Mouse (Mus musculus): Measurements from ENCODE around the gene Agap3.

Gene Agap3

DNA sequence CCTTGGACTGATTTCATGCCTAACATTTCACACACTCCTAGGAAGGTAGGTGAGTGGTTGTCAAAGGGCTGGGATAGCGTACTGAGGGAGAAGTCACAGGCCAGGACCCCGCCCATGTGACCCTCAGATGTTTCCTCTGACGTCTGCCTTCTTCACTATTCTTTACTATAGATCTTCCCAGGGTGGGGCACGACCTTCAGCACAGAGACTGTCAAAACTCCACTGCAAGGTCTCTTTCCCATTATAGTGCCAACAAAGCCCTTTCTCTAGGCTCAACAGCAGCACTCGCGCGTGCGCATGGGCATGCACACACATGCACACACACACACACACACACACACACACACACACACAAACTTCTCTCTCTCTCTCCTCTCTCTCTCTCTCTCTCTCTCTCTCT, 71.8 kb downstream of the Agap3 start:
- in situ Hi-C loops (cut with MboI, MseI) = no loop called here

DNA sequence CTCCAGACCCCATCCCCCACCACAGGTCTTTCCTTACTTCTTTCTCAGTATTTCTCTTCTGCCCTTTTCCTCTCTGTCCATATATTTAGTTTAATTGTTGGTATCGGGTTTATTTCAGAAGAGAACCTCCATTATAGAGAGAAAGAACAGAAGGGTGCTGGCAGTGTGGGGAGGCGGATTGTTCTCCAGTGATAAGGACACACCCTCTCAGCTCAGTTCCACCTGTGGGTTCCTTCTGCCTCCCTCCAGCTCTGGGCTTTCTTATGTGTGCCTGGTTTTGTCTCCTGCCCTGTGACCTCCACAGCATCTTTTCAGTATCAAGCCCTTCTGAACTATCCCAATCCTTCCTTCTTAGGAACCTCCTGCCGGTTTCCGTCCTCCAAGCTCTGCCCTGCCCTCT, 72.5 kb downstream of the Agap3 start:
- in situ Hi-C loops (cut with MboI, MseI) = no loop called here

DNA sequence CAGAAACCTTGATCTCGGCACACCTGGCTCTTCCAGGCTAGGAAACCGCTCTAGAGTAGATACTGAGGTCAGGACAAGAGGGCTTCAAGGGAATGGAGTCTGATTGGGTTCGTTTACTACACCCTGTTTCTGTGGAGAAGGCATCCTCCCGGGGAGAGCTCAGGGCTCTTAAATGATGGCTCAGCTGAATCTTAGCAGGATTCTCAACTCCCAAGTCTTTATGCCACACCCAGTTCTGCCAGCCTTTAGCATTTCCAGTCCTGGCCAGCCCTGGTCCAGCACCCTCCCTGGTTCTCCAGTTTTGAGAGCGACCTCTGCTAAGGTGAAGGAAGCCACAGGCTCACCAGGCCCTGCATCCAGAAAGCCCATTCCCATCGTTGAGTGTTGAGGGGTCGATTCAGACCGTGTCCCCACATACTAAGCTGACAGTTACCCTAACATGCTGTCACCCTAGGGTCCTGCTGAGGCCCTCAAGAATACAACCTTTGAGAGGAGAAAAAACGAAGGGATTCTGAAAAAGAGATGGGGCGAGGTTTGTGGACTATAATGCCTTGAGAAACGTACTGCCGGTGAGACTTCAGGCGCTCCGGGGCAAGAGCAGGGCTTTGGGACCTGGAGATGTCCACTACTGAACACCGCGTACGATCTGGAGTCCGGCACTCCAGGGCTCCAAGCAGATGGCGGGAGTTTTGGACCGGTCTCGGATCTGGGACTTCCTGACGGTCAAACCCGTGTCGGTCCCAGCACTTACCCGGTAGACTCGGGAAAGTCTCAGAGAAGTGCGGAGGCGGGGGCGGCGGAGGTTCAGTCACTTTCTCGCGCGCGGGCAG, 73.6 kb downstream of the Agap3 start:
- in situ Hi-C loops (cut with MboI, MseI) = no loop called here

- in situ Hi-C loops (cut with MboI, MseI) = no loop called here
These were observed 74.4 kb downstream of the Agap3 start for GRCm38 (mm10) chr5:24526190-24526888.

GRCm38 (mm10) chr5:24526889-24527230, 74.9 kb downstream of the Agap3 start, which contains the start of gene Gbx1:
TSS of gene Gbx1 (minus strand) at chr5:24527202.
- in situ Hi-C loops (cut with MboI, MseI) = no loop called here

GRCm38 (mm10) chr5:24527780-24528179, 75.8 kb downstream of the Agap3 start:
- in situ Hi-C loops (cut with MboI, MseI) = no loop called here

GRCm38 (mm10) chr5:24530042-24530689, 78.2 kb downstream of the Agap3 start:
- in situ Hi-C loops (cut with MboI, MseI) = no loop called here

GRCm38 (mm10) chr5:24533391-24533790, 81.4 kb downstream of the Agap3 start:
- in situ Hi-C loops (cut with MboI, MseI) = no loop called here

- in situ Hi-C loops (cut with MboI, MseI) = no loop called here
These were observed 82.3 kb downstream of the Agap3 start for GRCm38 (mm10) chr5:24534292-24534691.

DNA sequence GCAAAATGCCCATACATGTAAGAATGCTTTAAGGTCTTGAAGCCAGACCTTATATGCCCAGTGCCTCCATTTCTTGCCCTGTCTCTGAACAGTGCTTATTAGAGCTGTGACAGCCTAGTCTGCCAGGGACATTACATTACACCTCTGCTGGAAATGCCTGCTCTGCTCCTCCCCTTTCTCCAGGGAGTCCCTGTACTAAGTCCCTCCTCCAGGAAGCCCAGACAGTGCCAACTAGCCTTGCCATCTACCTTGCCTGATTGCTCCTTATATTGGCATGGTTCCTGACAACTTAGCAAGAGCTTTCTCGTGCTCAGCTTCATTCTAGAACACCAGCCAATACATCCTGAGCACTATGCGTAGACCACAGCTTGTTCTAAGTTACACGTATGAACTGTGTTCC, 83.8 kb downstream of the Agap3 start:
- in situ Hi-C loops (cut with MboI, MseI) = no loop called here

DNA sequence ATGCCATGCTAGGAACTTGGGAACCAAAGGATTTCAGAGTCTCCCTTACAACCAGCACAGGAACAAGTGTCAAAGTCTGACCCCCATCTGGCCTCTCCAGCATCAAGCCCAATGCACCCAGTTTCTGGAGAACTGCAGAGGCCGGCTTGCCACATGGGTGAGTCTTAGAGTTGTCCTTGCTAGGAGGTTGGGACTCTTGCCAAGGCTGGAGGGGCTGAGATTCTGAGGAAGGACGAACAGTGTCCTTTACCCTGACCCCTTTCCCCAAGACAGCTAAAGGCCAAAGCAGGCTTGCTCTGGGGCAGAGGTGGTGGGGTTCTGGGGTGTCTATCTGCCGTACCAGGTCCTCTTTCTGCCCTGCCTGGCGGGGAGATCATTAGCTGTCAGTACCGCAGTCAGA, 84.5 kb downstream of the Agap3 start:
- in situ Hi-C loops (cut with MboI, MseI) = no loop called here

DNA sequence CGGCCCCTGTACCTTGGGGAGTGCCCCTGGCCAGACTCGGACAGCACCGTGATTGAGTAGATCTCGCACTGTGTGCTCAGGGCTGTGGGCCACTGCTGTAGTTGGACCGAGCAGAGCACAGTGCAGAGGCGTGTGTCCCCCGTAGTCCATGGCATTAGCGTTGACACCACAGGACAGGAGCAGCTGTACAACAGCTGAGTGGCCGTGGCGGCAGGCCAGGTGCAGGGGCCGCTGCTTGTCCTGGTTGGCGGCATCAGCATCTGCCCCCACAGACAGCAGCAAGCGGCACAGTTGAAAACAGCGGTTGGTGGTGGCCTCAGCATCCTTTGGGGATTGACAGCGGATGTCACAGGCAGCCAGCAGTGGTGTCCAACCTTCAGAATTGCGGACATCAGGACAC, 85.6 kb downstream of the Agap3 start:
- in situ Hi-C loops (cut with MboI, MseI) = no loop called here

- in situ Hi-C loops (cut with MboI, MseI) = no loop called here
These were observed 87.8 kb downstream of the Agap3 start for GRCm38 (mm10) chr5:24539571-24540296.

DNA sequence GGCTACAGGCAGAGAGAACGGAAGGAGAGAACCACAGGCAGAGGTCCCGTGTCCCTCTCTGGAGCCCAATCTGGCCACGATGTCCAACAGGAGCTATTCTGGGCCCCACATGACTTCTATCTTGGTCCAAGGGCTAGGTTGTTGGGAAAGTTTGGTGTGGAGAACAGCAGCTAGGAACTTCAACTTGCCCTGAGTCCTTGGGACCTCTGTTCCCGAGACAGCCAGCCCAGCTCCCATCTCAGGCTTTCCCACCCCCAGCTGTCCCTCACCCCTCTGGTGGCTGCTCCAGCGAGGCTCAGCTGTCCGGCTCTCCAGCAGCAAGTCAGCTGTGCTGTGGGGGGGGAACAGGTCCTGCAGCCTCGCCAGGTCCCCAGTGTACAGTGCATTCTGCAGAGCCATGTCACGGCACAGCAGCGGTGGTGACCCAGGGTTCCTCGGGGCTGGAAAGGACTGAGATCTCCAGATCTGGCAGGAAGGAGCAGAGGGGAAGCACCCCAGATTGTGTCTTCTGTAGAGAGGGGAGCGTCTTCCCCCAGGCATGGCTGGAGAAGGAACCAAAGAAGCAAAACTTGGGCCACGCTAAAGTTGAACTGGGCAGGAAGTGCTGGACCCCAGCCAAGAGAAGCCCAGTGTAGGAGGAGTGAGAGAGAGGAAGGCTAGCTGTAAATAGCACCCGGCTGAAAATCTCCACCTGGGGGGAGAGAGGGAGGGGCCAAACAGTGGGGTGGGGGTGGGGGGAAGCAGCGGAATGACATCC, 88.6 kb downstream of the Agap3 start, which contains the start of gene Asb10:
Asb10 (minus strand) TSS at position 592 of the 757 bp plus-strand sequence.
- in situ Hi-C loops (cut with MboI, MseI) = no loop called here

- in situ Hi-C loops (cut with MboI, MseI) = no loop called here
These were observed 89.2 kb downstream of the Agap3 start for GRCm38 (mm10) chr5:24541144-24541569.

GRCm38 (mm10) chr5:24542643-24543042, 90.7 kb downstream of the Agap3 start:
- in situ Hi-C loops (cut with MboI, MseI) = no loop called here

- in situ Hi-C loops (cut with MboI, MseI) = no loop called here
These were observed 98.8 kb downstream of the Agap3 start for GRCm38 (mm10) chr5:24550598-24551316.

DNA sequence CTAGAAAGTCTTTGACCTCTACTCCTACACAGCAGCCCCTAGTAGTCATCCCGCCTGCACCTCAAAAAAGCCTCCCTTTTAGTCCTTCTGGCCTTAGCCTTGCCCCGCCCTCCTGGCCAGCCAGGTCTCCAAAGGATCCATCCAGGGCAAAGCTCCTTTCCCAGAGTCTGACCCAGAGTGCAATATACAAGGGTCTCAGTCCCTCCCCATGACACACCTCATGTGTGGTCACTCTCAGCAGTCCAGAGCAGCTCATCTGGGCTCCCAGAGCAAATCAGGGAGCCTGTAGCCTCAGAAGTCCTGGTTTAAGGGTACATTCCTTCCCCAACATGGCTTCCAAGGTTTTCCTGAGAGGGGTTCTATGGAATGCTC, 99.3 kb downstream of the Agap3 start:
- in situ Hi-C loops (cut with MboI, MseI) = no loop called here

Measured in T-helper 1 cell (primary cell).